Mouse (Mus musculus) Muller cell, postnatal 12 days (primary cell): ENCODE measurements around the gene Nipal4.

Experiments
- DNase-seq: peaks from one replicate; pipeline ENCODE4 v3.0.0-alpha.2; 2015; ENCODE audit errors: inconsistent ontology term

The Nipal4 gene

DNA sequence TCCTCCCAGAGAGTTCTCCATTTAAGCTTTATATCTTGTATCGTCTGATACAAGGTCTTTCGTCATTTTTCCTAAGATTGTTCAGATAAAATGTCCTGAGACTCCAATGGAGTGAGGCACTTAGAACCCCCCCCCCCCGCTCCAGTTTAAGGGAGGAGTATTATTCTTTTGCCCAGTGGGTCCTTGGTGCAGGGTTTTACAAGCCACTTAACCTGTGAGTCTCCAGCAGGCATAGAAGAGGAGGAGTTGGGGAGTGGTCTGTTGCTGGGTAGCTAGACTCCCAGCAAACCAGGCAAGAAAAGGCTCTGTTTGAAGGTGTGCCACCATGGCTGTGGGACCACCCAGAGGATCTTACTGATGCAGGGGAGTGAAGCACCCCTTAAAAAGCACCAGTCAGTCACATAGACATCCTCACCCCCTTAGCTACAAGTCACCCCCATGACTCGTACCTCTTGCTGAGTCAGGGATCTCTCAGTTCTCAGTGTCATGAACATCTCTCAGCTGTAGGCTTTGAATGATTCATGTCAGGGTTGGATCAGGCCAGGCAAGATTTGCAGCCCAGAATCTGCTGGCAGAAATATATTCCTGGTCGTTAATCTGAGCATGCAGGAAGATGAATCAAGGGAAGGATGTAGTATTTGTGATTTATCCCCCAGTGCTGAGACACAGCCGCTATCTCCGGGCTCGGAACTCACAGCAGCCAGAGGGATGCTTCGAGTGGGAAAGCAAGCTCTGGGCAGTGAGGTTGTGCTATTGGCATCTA lies 50.7 kb downstream of the Nipal4 start:
- no peak for DNase-seq

GRCm38 (mm10) chr11:46115011-46115410 lies 51.3 kb downstream of the Nipal4 start:
- no peak for DNase-seq

GRCm38 (mm10) chr11:46114221-46114620 lies 52.1 kb downstream of the Nipal4 start:
- DNase-seq, result no peak

GRCm38 (mm10) chr11:46113211-46113610 lies 53.1 kb downstream of the Nipal4 start:
- no peak for DNase-seq

- DNase-seq, result no peak
Measured at GRCm38 (mm10) chr11:46110945-46111287, 55.4 kb downstream of the Nipal4 start.

DNA sequence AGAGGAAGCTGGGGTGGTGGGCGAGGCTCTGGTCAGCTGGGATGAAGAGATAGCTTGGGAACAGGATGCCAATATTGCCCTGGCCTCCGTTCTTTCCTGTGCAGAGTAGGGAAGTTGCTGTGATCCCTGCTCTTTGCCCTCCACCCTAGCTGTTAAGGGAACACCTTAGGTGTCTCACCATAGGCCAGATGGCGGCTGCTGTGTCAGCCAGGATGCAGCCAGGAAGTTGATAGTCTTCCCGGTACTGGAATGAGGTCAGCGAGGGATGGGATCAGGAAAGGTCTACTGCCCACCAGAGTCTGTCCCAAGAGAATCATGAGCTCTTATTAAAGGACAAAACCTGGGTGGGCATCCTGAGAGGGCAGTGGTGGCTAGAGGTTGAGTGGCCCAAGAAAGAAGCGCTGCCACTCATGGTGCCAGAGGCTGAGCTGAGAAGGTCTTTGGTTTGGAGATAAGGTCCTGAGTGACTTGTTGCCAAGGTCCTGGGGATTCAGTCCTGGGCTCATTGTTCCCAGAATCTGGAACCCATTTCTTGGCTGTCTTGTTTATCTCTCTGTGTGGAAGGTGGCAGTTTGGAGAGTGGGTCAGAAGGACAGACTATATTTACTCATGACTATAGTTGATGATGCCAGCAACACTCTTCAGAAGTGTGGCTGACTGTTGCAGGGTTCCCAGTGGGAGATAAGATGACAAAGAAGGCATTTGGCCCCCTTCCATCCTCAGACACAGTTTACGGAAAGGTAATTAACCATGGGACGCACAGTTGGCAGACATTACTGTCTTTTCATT lies 56.0 kb downstream of the Nipal4 start:
- DNase-seq, result no peak

DNA sequence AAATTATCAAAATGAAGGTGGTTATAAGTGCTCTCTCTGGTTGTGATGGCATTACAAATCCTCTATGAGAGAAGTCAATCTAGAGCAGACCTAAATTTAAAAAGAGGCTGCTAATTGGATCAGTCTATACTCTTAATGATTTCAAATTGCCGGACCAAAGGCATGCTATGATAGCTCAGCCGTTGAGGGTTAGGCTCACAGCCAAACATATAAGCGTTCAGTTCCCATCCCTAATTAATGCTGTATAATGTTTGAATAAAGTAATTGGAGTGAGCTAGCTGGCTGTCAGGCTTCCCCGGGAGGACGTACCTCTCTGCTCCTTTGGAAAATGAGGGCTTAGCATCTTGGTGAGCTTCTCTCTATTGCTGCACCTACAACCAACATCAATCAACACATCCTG lies 57.1 kb downstream of the Nipal4 start:
- DNase-seq, result no peak

- DNase-seq, result no peak
Measured at GRCm38 (mm10) chr11:46107046-46107445, 59.3 kb downstream of the Nipal4 start.

DNA sequence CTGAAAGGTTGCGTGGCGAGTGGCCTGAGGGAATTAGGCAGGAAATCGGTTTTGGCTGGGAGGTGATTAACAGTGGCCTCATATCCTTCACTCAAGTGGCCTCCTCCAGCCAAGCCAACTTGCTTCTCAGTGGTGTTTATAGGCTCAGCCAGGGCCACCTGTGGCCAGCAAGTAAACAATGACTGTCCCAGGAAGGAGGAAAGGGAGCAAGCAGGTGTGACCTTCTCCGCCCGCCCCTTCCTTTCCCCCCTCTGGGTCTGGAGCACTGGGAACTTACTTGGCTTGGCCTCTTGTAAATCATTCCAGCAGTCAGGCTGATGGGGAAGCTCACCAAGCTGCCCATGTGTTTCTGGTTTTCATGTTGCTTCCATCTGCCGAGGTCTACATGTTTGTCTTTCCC lies 64.2 kb downstream of the Nipal4 start:
- no peak for DNase-seq
